Mouse (Mus musculus): ENCODE results near the gene Sorbs1. TPM values are rescaled to one million over a fixed set of nuclear protein-coding genes. Genes with fewer than 3 reads are reported as not detected.

Gene Sorbs1
- total and polyA plus RNA-seq, 3 experiments, result 2.1 to 6.2 (median 3.6) TPM

- Histone ChIP-seq H3K9ac (ENCODE audit: insufficient read depth, low read depth) (no peak overlapping the region), H3K36me3 (replicated peaks in 1 of 2; ENCODE audit: control insufficient read depth in 1 of 2, insufficient read depth in 1 of 2, low read length in 1 of 2) (no peaks in the 10 kb centered on the region), H3K27me3 (replicated peaks) (peaks cover 2% of the 10 kb centered on the region), H3K9me3 (replicated peaks; ENCODE audit: low read length) (peaks cover 1% of the 10 kb centered on the region), H3K4me3 (replicated peaks in 1 of 3; ENCODE audit: low read depth in 2 of 3, low read length in 2 of 3, poor library complexity in 1 of 3) (no peak overlapping the region), H3K4me1 (ENCODE audit: control insufficient read depth in 1 of 2, insufficient read depth in 2 of 2) (peaks cover 2 to 11% of the 10 kb centered on the region in 2 experiments; a peak in 2 of 4 replicates), H3K79me2 (replicated peaks; ENCODE audit: control insufficient read depth, extremely low read depth, insufficient read depth, poor library complexity, severe bottlenecking) (no peaks in the 10 kb centered on the region), H3K4me2 (ENCODE audit: insufficient read depth, low read depth, poor library complexity, severe bottlenecking) (no peak overlapping the region), H3K27ac (ENCODE audit: insufficient read depth, low read depth) (no peak overlapping the region)
- in situ Hi-C loops (cut with MboI; ENCODE audit: low pct_ligation_motif_present, low pct_unique_long_range_greater_than_20kb, low sequenced_read_pairs), result no loop called here
- no peak for TF ChIP-seq CHD1 (IDR thresholded peaks at IDR 0.05; ENCODE audit: low read depth, low read length)
- TF ChIP-seq TBP (conservative IDR thresholded peaks at IDR 0.05; ENCODE audit: low read depth, low read length), result no peak
- DNase-seq (ENCODE audit: extremely low read depth), result no peak
- dilution Hi-C loops (cut with MboI; ENCODE audit: extremely low pct_ligation_motif_present, extremely low pct_unique_long_range_greater_than_20kb, low sequenced_read_pairs), result no loop called here
Measured at GRCm38 (mm10) chr19:40272674-40273073, 240.9 kb downstream of the Sorbs1 start.

DNA sequence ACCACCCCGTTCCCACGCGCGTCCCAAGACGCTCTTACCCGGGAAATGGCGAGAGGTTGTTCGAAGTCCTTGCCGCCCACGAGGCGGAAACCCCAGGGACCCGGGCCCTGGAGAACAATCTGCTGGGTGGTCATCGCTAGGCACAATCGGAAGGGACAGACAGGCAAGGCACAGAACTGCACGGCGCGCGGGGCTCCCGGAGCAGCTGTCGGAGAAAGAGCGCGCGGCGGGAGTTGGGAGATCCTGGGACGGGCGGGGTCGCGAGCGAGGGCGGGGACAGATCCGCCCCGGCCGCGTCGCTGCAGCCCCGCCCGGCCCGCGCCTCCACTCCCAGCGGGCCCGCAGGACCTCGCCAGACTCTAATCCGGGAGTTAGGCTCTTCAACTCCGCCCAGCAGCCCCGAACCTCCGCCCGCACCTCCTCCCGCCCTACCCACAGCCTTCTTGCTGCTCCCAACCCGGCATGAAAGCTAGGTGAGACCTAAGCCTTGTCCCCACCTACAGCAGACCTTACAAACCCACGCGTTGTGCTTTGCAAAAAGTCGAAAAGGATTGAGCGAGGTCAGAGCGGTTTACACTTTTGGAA is 242.2 kb downstream of the Sorbs1 start, which contains the start of gene Pdlim1:
Pdlim1 (minus strand) TSS at position 535 of the 585 bp plus-strand sequence.
- dilution Hi-C loops (cut with MboI; ENCODE audit: extremely low pct_ligation_motif_present, extremely low pct_unique_long_range_greater_than_20kb, low sequenced_read_pairs), result no loop called here
- no peaks in the 10 kb centered on the region for H3K79me2 ChIP-seq (replicated peaks; ENCODE audit: control insufficient read depth, extremely low read depth, insufficient read depth, poor library complexity, severe bottlenecking)
- in situ Hi-C loops (cut with MboI; ENCODE audit: low pct_ligation_motif_present, low pct_unique_long_range_greater_than_20kb, low sequenced_read_pairs), result no loop called here
- H3K36me3 ChIP-seq (replicated peaks in 1 of 2; ENCODE audit: control insufficient read depth in 1 of 2, insufficient read depth in 1 of 2, low read length in 1 of 2), result no peaks in the 10 kb centered on the region
- no peak for TF ChIP-seq MEF2A (IDR thresholded peaks at IDR 0.05; ENCODE audit: borderline replicate concordance, low read depth, low read length)
- TF ChIP-seq ZKSCAN1 (IDR thresholded peaks at IDR 0.05; ENCODE audit: borderline replicate concordance, low read depth, low read length), result no peak
- TF ChIP-seq MAX (IDR thresholded peaks at IDR 0.05; ENCODE audit: low read length), result no peak
- 0 out of 2 replicates have a peak, but pooled peaks have one; percentile 19 for TF ChIP-seq MXI1 (IDR thresholded peaks at IDR 0.05; ENCODE audit: low read depth, low read length)
- TF ChIP-seq MAZ (IDR thresholded peaks at IDR 0.05; ENCODE audit: low read depth, low read length), result 0 out of 2 replicates have a peak, but pooled peaks have one; percentile 36
- TF ChIP-seq BHLHE40 (IDR thresholded peaks at IDR 0.05; ENCODE audit: low read depth, low read length), result no peak
- no peak for TF ChIP-seq RCOR1 (conservative IDR thresholded peaks at IDR 0.05; ENCODE audit: low read depth, low read length)
- no peak for TF ChIP-seq NRF1 (IDR thresholded peaks at IDR 0.05; ENCODE audit: low read depth, low read length)
- TF ChIP-seq MAFK (IDR thresholded peaks at IDR 0.05; ENCODE audit: insufficient replicate concordance, low read length), result no peak
- TF ChIP-seq ZNF384 (IDR thresholded peaks at IDR 0.05; ENCODE audit: low read depth, low read length), result no peak
- no peak for TF ChIP-seq JUND (conservative IDR thresholded peaks at IDR 0.05; ENCODE audit: low read depth, low read length)
- TF ChIP-seq POLR2A (IDR thresholded peaks at IDR 0.05; ENCODE audit: low read depth, low read length), result peak; percentile 54; the same call in 1 of the 2 replicates
- peak; percentile 13; the same call in 1 of the 2 replicates for TF ChIP-seq SIN3A (IDR thresholded peaks at IDR 0.05; ENCODE audit: low read length)
- no peak for TF ChIP-seq CTCF (conservative IDR thresholded peaks at IDR 0.05 in 1 of 2, IDR thresholded peaks at IDR 0.05 in 1 of 2; ENCODE audit: low read depth in 2 of 2, low read length in 2 of 2)
- H3K9me3 ChIP-seq (replicated peaks; ENCODE audit: low read length), result peaks cover under 1% of the 10 kb centered on the region
- DNase-seq (ENCODE audit: extremely low read depth), result peak; percentile 47
- peak within 1 kb of the TSS; percentile 58 for H3K4me2 ChIP-seq (ENCODE audit: insufficient read depth, low read depth, poor library complexity, severe bottlenecking)
- H3K4me1 ChIP-seq (ENCODE audit: control insufficient read depth in 1 of 2, insufficient read depth in 2 of 2), result peaks cover 2 to 18% of the 10 kb centered on the region in 2 experiments; a peak in 2 of 4 replicates
- peaks cover 2% of the 10 kb centered on the region for H3K27me3 ChIP-seq (replicated peaks)
- H3K4me3 ChIP-seq (replicated peaks in 1 of 3; ENCODE audit: low read depth in 2 of 3, low read length in 2 of 3, poor library complexity in 1 of 3), result peak within 1 kb of the TSS; percentile 23 to 76 (median 71)
- H3K9ac ChIP-seq (ENCODE audit: insufficient read depth, low read depth), result peak within 1 kb of the TSS; percentile 12; the same call in 1 of the 2 replicates
- H3K27ac ChIP-seq (ENCODE audit: insufficient read depth, low read depth), result no peak within 1 kb of the TSS

Data from CH12.LX (cell line).